Mouse (Mus musculus) testis, adult 10 weeks (tissue): ENCODE data around the gene Zbtb6. TPM values are rescaled to one million over a fixed set of nuclear protein-coding genes. Genes with fewer than 3 reads are reported as not detected.

Experiments
- polyA plus RNA-seq: library from polyadenylated mRNA; stranded (reverse); fragments of 350-450 nt; fragmentation: Illumina TruSeq; extraction: RNeasy Lipid Tissue Mini Kit (QIAGEN cat#74804); gene quantifications from one replicate; pipeline ENCODE4 v1.2.3, GENCODE M21; 2014; ENCODE audit warnings: low read depth, low replicate concordance

Gene Zbtb6
- polyA plus RNA-seq = 16.0 TPM

GRCm38 (mm10) chr2:37442611-37443591 lies at the start of gene Zbtb6, which contains the start of the genes Zbtb26 and Rabgap1:
Gene Zbtb6 (minus strand): TSS chr2:37443171.
Gene Zbtb26 (minus strand): TSS chr2:37443135.
Gene Rabgap1 (plus strand): TSS chr2:37443279.

DNA sequence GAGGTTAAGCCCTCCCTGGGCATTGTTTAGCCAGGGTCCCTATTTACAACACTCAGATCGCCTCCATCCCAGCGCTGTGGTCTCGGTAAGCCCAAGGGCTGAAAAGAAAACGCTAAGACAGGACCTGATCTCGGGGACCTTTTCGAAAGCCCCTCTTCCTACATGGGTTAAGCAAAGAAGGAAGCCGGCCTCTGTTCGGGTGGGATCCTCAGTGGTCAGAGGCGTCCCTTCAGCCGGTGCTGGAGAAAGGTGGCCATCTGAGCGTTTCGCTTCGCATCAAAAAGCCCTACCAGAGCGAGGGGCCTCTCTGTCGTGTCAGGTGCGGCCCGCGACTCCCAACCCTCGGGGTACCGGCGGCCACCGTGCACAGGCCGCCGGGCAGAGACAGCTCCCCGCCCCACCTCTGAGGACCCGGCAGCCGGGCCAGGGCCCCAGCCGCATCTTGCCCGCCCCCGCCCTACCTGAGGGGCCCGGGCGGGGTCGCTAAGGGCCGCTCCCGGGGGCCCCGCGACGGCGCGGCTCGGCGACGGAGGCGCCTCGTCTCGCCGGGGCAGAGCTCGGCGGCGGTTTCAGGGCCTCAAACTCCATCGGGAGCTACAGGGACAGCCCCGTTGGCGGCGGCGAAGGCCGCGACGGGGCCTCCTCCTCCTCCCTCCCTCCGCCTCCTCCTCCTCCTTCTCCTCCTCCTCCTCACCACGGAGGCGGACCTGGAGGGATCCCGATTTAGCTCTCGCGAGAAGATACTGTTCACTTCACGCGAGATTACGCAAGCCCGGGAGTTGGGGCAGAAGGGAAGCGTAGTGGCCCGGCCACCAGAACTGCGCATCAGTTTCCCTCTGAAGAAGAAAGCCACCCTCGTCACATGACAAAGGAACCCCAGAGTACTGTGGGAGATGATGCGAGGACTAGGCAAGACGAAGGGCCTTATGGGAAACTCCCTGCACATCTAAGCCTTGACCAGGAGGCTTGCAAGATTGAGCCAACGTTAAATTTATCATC lies 20.4 kb downstream of the Zbtb6 start, which contains the start of gene Rc3h2:
Rc3h2 (minus strand) TSS at position 598 of the 999 bp plus-strand sequence.

Other genes with a start within 250 kb of the Zbtb6 start
- gene Olfr366, start 231.6 kb downstream of the Zbtb6 start, polyA plus RNA-seq = not detected
- gene Olfr368, start 116.7 kb downstream of the Zbtb6 start, polyA plus RNA-seq = not detected
- gene Pdcl, start 83.8 kb downstream of the Zbtb6 start, polyA plus RNA-seq = 14.0 TPM
- 32.1 TPM for gene Rc3h2, start 20.3 kb downstream of the Zbtb6 start, polyA plus RNA-seq
- 12.5 TPM for gene Zbtb26, start within 50 bp of the Zbtb6 start, polyA plus RNA-seq
- 37.5 TPM for gene Rabgap1, start 108 bp upstream of the Zbtb6 start, polyA plus RNA-seq
- gene Gpr21, start 73.2 kb upstream of the Zbtb6 start, polyA plus RNA-seq = 0.15 TPM